Mouse (Mus musculus): Measurements from ENCODE around the gene Pagr1a.

The Pagr1a gene

DNA sequence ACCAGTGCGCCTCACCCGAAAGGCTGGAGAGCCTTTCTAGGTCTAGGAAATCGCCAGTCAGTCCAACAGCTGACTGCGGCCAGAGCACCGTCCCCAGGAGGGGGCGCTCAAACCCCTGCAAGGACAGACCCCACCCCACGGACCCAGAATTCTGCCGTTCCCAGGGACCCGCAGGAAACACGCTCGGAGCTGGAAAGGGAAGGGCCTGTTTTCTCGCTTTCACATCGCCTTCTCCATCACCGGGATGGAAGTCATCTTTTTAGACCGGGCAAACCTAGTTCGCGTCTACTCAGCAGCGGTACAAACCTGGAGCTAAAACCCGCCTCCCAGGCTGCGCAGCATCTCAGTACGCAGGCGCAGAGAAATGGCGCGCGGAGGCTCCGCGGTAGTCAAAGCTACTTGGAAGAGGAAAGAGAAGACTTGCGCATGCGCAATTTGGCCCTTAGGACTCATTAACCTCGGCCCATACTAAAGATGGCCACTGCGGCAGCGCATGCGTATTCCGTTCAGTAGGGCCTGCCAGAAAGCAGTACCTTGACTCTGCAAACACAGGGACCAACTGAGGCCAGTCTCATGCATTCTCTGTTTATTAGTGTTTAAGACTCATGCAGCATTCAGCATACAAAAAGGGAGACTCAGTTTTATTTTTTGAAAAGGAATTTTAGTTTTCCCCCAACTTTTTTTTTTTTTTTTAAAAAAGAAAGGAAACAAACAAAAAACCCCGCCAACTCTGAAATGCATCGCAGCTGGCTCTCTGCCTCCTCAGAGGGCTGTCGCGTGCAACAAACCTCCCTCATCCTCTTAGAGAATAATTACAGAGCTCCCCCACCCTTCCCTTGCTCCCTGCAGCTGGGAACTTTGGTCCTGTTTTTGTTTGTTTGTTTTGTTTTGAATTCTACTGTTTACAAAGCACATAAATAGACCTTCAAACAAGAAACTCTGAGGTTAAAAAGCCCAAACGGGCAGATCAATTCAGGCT is at the start of gene Pagr1a:
Pagr1a (minus strand) TSS at position 382 of the 979 bp plus-strand sequence.
- DNase-seq (ENCODE audit: low read depth in 1 of 2, low spot score in 2 of 2), result peak; percentile 90 to 93

DNA sequence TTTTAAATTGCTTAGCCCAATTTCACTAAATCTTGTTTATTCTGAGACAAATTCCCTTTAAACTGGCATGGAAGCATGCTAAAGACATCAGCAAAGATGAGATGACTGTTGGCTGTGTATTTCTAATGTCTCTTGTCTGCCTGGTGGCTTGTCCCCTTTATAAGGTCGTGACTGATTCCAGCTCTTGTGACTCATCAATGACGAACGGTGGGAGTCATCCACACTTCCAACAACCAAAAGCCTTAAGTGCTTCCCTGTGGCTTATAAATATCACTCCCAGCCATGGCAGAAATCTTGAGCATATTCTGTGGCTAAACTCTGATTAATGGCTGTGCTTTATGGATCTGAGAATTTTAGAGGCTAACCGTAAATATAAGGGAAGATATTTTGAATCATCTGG is 49.2 kb upstream of the Pagr1a start:
- no peak for DNase-seq (ENCODE audit: low read depth in 1 of 2, low spot score in 2 of 2)

DNA sequence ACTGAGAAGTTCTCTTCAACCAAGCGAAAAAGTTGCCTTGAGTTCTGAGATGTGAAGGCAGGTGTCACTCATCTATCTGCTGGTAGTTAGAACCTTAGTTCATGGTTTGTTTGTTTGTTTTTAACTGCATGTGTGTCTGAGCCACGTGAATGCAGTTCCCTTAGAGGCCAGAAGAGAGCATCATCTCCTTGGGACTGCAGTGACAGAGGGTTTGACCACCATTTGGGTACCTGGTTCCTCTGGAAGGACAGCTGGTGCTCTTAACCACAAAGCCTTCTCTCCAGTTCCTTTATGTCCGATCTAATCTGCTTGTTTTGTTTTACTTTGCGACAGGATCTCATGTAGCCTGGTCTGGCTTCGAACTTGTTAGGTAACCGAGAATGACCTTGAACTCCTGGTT is 48.4 kb upstream of the Pagr1a start:
- DNase-seq (ENCODE audit: low read depth in 1 of 2, low spot score in 2 of 2), result no peak

DNA sequence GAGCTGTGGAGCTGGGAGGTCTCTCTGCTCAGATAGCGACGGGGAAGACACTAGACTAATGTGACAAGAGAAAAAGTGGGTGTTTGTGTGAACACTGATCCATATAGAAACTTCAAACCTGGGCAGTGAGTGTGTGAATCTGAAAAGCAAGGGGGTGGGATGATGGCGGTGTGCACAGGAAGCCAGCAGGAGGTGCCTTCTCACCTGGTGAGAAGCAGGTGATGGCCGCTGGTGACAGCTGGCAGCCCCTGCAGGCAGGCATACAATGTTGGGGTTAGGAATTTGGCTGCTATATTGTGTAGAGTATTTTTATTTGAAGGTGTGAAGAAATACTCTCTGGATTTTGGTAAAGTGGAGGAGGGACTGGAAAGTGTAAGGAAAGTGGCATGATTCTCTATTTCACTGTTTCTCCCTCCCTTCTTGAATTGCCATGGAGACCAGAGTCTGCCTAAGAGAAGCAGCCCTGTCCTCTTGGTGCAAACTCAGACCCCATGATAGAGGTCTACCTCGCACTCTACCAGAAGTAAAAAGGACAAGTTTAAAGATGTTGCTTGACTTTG is 38.0 kb upstream of the Pagr1a start:
- no peak for DNase-seq (ENCODE audit: low read depth in 1 of 2, low spot score in 2 of 2)

- peak; percentile 48 to 81 for DNase-seq (ENCODE audit: low read depth in 1 of 2, low spot score in 2 of 2)
These were observed 24.9 kb upstream of the Pagr1a start, which contains the start of gene Kif22 for GRCm38 (mm10) chr7:127041851-127042672. Gene Kif22, minus strand, starts transcription at chr7:127042471.

DNA sequence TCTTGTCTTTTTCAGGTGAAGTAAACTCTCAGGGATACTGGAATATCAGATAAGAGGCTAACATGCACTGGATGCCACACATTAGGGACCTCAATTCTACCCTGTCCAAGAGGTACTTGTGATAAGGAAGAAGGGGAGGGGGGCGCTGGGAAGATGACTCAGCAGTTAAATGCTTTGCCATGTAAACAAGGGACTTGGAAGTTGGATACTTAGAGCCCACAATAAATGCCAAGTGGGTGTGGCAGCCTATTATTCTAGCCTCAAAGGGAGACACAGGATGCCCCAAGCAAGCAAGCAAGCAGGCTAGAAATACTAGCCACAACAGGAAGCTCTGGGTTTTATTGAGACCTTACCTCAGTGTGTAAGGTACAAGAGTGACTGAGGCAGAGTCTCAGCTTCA is 14.1 kb upstream of the Pagr1a start:
- no peak for DNase-seq (ENCODE audit: low read depth in 1 of 2, low spot score in 2 of 2)

DNA sequence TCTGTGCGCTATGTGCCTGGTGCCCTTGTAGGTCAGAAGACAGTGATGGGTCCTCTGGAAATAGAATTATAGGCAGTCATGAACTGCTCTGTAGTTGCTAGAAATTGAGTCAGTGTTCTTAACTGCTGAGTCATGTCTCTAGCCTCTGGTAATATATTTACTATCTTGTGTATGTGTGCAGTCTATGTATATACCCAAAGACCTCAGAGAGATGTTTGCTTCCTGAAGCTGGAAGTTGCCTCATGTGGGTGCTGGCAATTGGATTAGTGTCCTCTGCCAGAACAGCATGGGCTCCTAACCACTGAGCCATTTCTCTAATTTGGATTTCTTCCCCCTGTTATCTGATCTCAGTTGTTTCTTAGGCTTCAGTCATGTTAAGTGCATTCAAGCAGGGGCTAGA is 13.0 kb upstream of the Pagr1a start:
- no peak for DNase-seq (ENCODE audit: low read depth in 1 of 2, low spot score in 2 of 2)

- no peak for DNase-seq (ENCODE audit: low read depth in 1 of 2, low spot score in 2 of 2)
These were observed 10.7 kb upstream of the Pagr1a start for GRCm38 (mm10) chr7:127027885-127028284.

- peak; percentile 97 to 98 for DNase-seq (ENCODE audit: low read depth in 1 of 2, low spot score in 2 of 2)
These were observed 10.0 kb upstream of the Pagr1a start, which contains the start of gene Maz for GRCm38 (mm10) chr7:127026984-127027726. Gene Maz, minus strand, starts transcription at chr7:127027037.

GRCm38 (mm10) chr7:127026616-127026983 is 9.4 kb upstream of the Pagr1a start:
- no peak for DNase-seq (ENCODE audit: low read depth in 1 of 2, low spot score in 2 of 2)

- DNase-seq (ENCODE audit: low read depth in 1 of 2, low spot score in 2 of 2), result peak; percentile 18 to 34
These were observed 9.0 kb upstream of the Pagr1a start for GRCm38 (mm10) chr7:127026161-127026600.

DNA sequence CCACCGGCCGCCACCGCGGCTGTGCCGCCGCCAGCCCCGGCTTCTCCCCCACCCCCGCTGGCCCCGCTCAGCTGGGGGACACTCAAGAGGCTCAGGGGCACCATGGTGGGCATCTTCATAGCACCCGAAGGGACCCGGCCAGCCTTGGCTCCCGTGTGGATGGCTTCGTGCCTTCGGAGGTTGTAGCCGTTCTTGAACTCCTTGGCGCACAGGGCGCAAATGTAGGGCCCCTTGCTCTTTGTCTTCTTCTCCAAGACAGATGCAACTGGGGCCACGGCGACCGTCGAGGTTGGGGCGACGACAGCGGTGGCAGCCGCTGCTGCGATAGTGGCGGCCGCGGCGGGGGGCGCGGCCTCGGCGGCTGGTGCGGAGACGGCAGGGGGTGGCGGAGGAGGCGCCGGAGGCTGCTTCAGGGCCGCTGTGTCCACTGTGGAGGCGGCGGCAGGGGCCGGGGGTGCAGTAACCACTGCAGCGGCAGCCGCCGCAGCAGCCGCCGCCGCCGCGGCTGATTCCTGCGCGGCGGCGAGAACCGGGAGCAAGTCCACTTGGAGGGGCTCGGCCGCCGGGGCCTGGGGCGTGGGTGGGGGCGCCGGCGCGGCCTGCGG is 8.5 kb upstream of the Pagr1a start:
- DNase-seq (ENCODE audit: low read depth in 1 of 2, low spot score in 2 of 2), result no peak

DNA sequence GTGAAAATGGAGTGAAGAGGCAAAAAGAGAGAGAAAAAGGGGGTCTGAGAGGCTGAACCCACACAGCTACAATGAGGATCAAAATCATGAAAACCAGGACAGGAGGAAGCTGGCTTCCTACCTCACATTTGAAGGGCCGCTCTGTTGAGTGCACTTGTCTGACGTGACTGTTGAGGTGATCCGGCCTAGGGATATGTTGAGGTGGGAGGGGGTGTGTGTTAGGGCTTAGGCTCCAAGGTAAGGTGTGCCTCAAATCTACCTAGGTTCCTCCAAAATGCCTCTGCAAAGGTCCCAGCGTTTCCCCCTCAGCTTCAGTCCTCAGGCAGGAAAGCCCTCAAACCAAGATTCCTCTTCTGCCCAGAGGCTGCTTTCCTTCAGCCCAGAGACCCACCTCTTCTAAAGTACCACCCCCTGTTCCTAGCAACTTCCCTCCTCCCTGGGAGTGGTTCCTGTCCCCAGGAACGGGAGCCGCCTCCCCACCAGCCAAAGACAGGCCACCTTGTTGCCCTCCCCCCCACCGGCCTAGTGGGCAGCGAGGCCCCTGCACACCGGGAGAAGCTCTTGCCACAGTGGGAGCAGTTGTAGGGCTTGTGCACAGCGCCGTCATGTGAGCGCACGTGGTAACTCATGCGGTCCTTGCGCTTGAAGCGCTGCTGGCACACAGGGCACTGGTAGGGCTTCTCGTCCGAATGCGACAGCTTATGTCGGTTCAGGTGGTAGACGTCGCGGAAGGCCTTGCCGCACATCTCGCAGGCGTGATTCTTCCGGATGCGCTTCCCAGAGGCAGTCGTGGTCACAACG is 7.8 kb upstream of the Pagr1a start:
- DNase-seq (ENCODE audit: low read depth in 1 of 2, low spot score in 2 of 2), result peak; percentile 42 to 64

GRCm38 (mm10) chr7:127023896-127024690 is 6.9 kb upstream of the Pagr1a start:
- DNase-seq (ENCODE audit: low read depth in 1 of 2, low spot score in 2 of 2), result no peak

DNA sequence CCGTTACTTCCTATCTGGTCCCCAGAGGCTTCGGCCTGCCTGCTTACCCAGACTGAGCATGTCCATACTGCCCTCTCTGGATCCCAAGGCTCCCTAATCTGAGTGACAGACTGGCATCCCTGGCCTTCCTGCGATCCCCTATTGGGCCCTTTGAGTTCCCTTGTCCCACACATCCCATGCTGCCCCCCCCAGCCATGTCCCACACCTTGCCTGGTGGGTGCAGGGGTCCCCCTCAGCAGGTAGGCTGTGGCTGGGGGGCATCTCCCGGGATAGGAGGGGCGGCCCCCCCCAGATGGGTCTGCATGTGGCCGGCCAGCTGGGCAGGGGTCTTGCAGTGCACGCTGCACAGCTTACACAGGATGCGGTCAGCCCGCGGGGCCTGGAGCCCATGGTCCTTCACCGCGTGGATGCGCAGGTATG is 6.1 kb upstream of the Pagr1a start:
- no peak for DNase-seq (ENCODE audit: low read depth in 1 of 2, low spot score in 2 of 2)

GRCm38 (mm10) chr7:127022528-127023271 is 5.5 kb upstream of the Pagr1a start:
- DNase-seq (ENCODE audit: low read depth in 1 of 2, low spot score in 2 of 2), result no peak

DNA sequence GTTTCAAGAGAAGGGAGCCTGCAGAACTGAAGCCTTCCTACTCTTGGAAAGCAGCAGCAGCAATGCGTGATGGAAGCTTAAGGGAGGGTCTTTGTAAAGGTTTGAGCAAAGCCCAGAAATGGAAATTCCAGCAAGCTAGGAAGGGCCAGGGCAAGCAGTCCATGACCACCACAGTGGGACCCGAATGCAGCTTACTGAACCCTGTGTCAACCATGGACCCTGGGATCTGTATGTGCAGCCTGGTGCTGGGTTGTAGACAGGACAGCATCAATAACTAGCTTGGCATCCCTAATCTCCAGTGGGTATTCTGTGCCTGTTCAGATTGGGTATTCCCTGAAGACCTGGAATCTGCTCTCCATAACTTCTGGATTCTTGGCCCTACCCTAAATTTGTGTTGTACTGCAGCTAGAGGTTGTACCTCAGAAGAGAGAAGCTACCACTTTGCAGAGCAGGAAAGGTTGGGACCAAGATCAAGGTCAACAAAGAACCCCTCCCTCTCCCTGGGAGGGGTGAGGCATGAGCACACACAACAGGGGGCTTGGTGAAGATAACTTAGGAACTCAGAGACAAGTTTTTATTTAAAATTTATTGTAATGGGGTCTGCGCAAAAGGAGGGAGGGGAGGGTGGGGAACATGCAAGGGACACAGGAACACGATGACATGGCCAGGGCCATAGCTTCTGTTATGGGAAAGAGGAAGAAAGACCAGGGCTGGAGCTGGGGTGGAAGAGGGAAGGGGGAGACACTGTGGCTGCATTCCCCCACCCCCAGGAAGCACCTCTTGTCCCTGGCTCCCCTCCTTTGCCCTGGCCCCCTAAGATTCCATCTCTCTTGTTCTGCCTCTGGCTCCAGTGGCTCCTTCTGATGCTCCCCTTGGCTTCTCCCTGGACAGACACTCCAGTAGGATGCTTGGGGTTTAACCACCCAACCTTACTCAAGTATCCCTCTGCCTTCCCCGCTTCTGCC is 4.7 kb upstream of the Pagr1a start:
- no peak for DNase-seq (ENCODE audit: low read depth in 1 of 2, low spot score in 2 of 2)

Data from monocyte, adult 2 months (primary cell).